Mouse (Mus musculus): ENCODE measurements at regions not wholly inside any gene's neighbourhood (a gene's known extent, or its start where the extent isn't known, plus 50 kb on each side); places are given as distances from the start of the nearest gene placed in this dataset.

GRCm38 (mm10) chr3:61224505-61224904 lies 136.9 kb upstream of the Rap2b start:
- Histone ChIP-seq H3K4me3 (ENCODE audit: insufficient read depth, poor library complexity, severe bottlenecking) (no peak overlapping the region), H3K79me2 (ENCODE audit: control insufficient read depth, insufficient read depth) (no peaks in the 10 kb centered on the region), H3ac (ENCODE audit: control insufficient read depth, insufficient read length, low read depth) (no peak overlapping the region), H3K79me3 (ENCODE audit: low read depth) (no peaks in the 10 kb centered on the region), H3K36me3 (ENCODE audit: control insufficient read depth, insufficient read depth) (no peaks in the 10 kb centered on the region), H3K27me3 (ENCODE audit: control insufficient read depth, insufficient read depth, insufficient read length) (no peaks in the 10 kb centered on the region)
- no peak for TF ChIP-seq MYOG (IDR thresholded peaks at IDR 0.05; ENCODE audit: control insufficient read depth, extremely low read depth, insufficient read length)
- no peak for TF ChIP-seq CEBPB (IDR thresholded peaks at IDR 0.05; ENCODE audit: low read depth)
- no peak for TF ChIP-seq FOSL1 (IDR thresholded peaks at IDR 0.05; ENCODE audit: insufficient read depth, low read length, poor library complexity, severe bottlenecking)
- TF ChIP-seq USF1 (IDR thresholded peaks at IDR 0.05; ENCODE audit: low read depth): no peak
- no peak for TF ChIP-seq MYOD1 (IDR thresholded peaks at IDR 0.05; ENCODE audit: control insufficient read depth, insufficient read length, low read depth)
- no peak for TF ChIP-seq MAX (IDR thresholded peaks at IDR 0.05)

GRCm38 (mm10) chr3:61225054-61225453 lies 136.4 kb upstream of the Rap2b start:
- Histone ChIP-seq H3ac (ENCODE audit: control insufficient read depth, insufficient read length, low read depth) (no peak overlapping the region), H3K79me3 (ENCODE audit: low read depth) (no peaks in the 10 kb centered on the region), H3K27me3 (ENCODE audit: control insufficient read depth, insufficient read depth, insufficient read length) (no peaks in the 10 kb centered on the region), H3K79me2 (ENCODE audit: control insufficient read depth, insufficient read depth) (no peaks in the 10 kb centered on the region), H3K4me3 (ENCODE audit: insufficient read depth, poor library complexity, severe bottlenecking) (no peak overlapping the region), H3K36me3 (ENCODE audit: control insufficient read depth, insufficient read depth) (no peaks in the 10 kb centered on the region)
- TF ChIP-seq MAX (IDR thresholded peaks at IDR 0.05) (no peak), MYOG (IDR thresholded peaks at IDR 0.05; ENCODE audit: control insufficient read depth, extremely low read depth, insufficient read length) (no peak), MYOD1 (IDR thresholded peaks at IDR 0.05; ENCODE audit: control insufficient read depth, insufficient read length, low read depth) (no peak), CTCF (IDR thresholded peaks at IDR 0.05; ENCODE audit: control insufficient read depth, insufficient read depth, insufficient read length) (no peak), CEBPB (IDR thresholded peaks at IDR 0.05; ENCODE audit: low read depth) (no peak), FOSL1 (IDR thresholded peaks at IDR 0.05; ENCODE audit: insufficient read depth, low read length, poor library complexity, severe bottlenecking) (no peak), USF1 (IDR thresholded peaks at IDR 0.05; ENCODE audit: low read depth) (no peak)

GRCm38 (mm10) chr3:61241380-61241779 lies 120.1 kb upstream of the Rap2b start:
- Histone ChIP-seq H3ac (ENCODE audit: control insufficient read depth, insufficient read length, low read depth) (no peak overlapping the region), H3K4me3 (ENCODE audit: insufficient read depth, poor library complexity, severe bottlenecking) (no peak overlapping the region), H3K27me3 (ENCODE audit: control insufficient read depth, insufficient read depth, insufficient read length) (no peaks in the 10 kb centered on the region), H3K79me2 (ENCODE audit: control insufficient read depth, insufficient read depth) (no peaks in the 10 kb centered on the region), H3K36me3 (ENCODE audit: control insufficient read depth, insufficient read depth) (no peaks in the 10 kb centered on the region), H3K79me3 (ENCODE audit: low read depth) (no peaks in the 10 kb centered on the region)
- TF ChIP-seq FOSL1 (IDR thresholded peaks at IDR 0.05; ENCODE audit: insufficient read depth, low read length, poor library complexity, severe bottlenecking) (no peak), CEBPB (IDR thresholded peaks at IDR 0.05; ENCODE audit: low read depth) (no peak), USF1 (IDR thresholded peaks at IDR 0.05; ENCODE audit: low read depth) (no peak), MYOG (IDR thresholded peaks at IDR 0.05; ENCODE audit: control insufficient read depth, extremely low read depth, insufficient read length) (no peak), MAX (IDR thresholded peaks at IDR 0.05) (no peak)

- H3K79me3 ChIP-seq (ENCODE audit: low read depth): no peaks in the 10 kb centered on the region
- no peak overlapping the region for H3ac ChIP-seq (ENCODE audit: control insufficient read depth, insufficient read length, low read depth)
- TF ChIP-seq CTCF (IDR thresholded peaks at IDR 0.05; ENCODE audit: control insufficient read depth, insufficient read depth, insufficient read length): peak; percentile 0
- TF ChIP-seq CEBPB (IDR thresholded peaks at IDR 0.05; ENCODE audit: low read depth): no peak
- TF ChIP-seq MAX (IDR thresholded peaks at IDR 0.05): no peak
- no peak for TF ChIP-seq USF1 (IDR thresholded peaks at IDR 0.05; ENCODE audit: low read depth)
- no peak for TF ChIP-seq FOSL1 (IDR thresholded peaks at IDR 0.05; ENCODE audit: insufficient read depth, low read length, poor library complexity, severe bottlenecking)
- no peak for TF ChIP-seq MYOG (IDR thresholded peaks at IDR 0.05; ENCODE audit: control insufficient read depth, extremely low read depth, insufficient read length)
- no peak for TF ChIP-seq MYOD1 (IDR thresholded peaks at IDR 0.05; ENCODE audit: control insufficient read depth, insufficient read length, low read depth)
- no peak overlapping the region for H3K4me3 ChIP-seq (ENCODE audit: insufficient read depth, poor library complexity, severe bottlenecking)
- H3K79me2 ChIP-seq (ENCODE audit: control insufficient read depth, insufficient read depth): no peaks in the 10 kb centered on the region
- no peaks in the 10 kb centered on the region for H3K27me3 ChIP-seq (ENCODE audit: control insufficient read depth, insufficient read depth, insufficient read length)
- H3K36me3 ChIP-seq (ENCODE audit: control insufficient read depth, insufficient read depth): no peaks in the 10 kb centered on the region
Measured at GRCm38 (mm10) chr3:61243876-61244527, 117.4 kb upstream of the Rap2b start.

GRCm38 (mm10) chr3:61246429-61246828 lies 115.0 kb upstream of the Rap2b start:
- H3K4me3 ChIP-seq (ENCODE audit: insufficient read depth, poor library complexity, severe bottlenecking): no peak overlapping the region
- no peak for TF ChIP-seq MYOG (IDR thresholded peaks at IDR 0.05; ENCODE audit: control insufficient read depth, extremely low read depth, insufficient read length)
- no peak for TF ChIP-seq MYOD1 (IDR thresholded peaks at IDR 0.05; ENCODE audit: control insufficient read depth, insufficient read length, low read depth)
- no peak for TF ChIP-seq CTCF (IDR thresholded peaks at IDR 0.05; ENCODE audit: control insufficient read depth, insufficient read depth, insufficient read length)
- TF ChIP-seq FOSL1 (IDR thresholded peaks at IDR 0.05; ENCODE audit: insufficient read depth, low read length, poor library complexity, severe bottlenecking): no peak
- TF ChIP-seq USF1 (IDR thresholded peaks at IDR 0.05; ENCODE audit: low read depth): no peak
- no peak for TF ChIP-seq MAX (IDR thresholded peaks at IDR 0.05)
- no peak for TF ChIP-seq CEBPB (IDR thresholded peaks at IDR 0.05; ENCODE audit: low read depth)
- H3K27me3 ChIP-seq (ENCODE audit: control insufficient read depth, insufficient read depth, insufficient read length): no peaks in the 10 kb centered on the region

GRCm38 (mm10) chr3:61247344-61247743 lies 114.1 kb upstream of the Rap2b start:
- no peaks in the 10 kb centered on the region for H3K79me3 ChIP-seq (ENCODE audit: low read depth)
- H3K79me2 ChIP-seq (ENCODE audit: control insufficient read depth, insufficient read depth): no peaks in the 10 kb centered on the region
- no peak overlapping the region for H3ac ChIP-seq (ENCODE audit: control insufficient read depth, insufficient read length, low read depth)
- no peak overlapping the region for H3K4me3 ChIP-seq (ENCODE audit: insufficient read depth, poor library complexity, severe bottlenecking)
- H3K27me3 ChIP-seq (ENCODE audit: control insufficient read depth, insufficient read depth, insufficient read length): no peaks in the 10 kb centered on the region
- TF ChIP-seq MYOD1 (IDR thresholded peaks at IDR 0.05; ENCODE audit: control insufficient read depth, insufficient read length, low read depth): peak; percentile 22
- TF ChIP-seq MYOG (IDR thresholded peaks at IDR 0.05; ENCODE audit: control insufficient read depth, extremely low read depth, insufficient read length): no peak
- H3K36me3 ChIP-seq (ENCODE audit: control insufficient read depth, insufficient read depth): no peaks in the 10 kb centered on the region

More at GRCm38 (mm10) chr3:61246429-61246828, 115.0 kb upstream of the Rap2b start:
- no peaks in the 10 kb centered on the region for H3K79me3 ChIP-seq (ENCODE audit: low read depth)
- H3K36me3 ChIP-seq (ENCODE audit: control insufficient read depth, insufficient read depth): no peaks in the 10 kb centered on the region
- H3ac ChIP-seq (ENCODE audit: control insufficient read depth, insufficient read length, low read depth): no peak overlapping the region
- no peaks in the 10 kb centered on the region for H3K79me2 ChIP-seq (ENCODE audit: control insufficient read depth, insufficient read depth)
